Mouse (Mus musculus) embryonic fibroblast, embryonic 13.5 days (primary cell): ENCODE measurements at regions not wholly inside any gene's neighbourhood (a gene's known extent, or its start where the extent isn't known, plus 50 kb on each side); places are given as distances from the start of the nearest gene placed in this dataset.

Experiments used
- CTCF ChIP-seq: IDR thresholded peaks from 2 replicates; pipeline ENCODE4 v1.5.1; 2011; ENCODE audit warnings: mild to moderate bottlenecking, control low read depth, low read length, moderate library complexity, borderline replicate concordance; ENCODE audit not compliant: insufficient read depth
- POLR2A ChIP-seq: IDR thresholded peaks from 2 replicates; pipeline ENCODE4 v1.6.1; 2011; ENCODE audit warnings: low read depth, mild to moderate bottlenecking, control low read depth, low read length, moderate library complexity

DNA sequence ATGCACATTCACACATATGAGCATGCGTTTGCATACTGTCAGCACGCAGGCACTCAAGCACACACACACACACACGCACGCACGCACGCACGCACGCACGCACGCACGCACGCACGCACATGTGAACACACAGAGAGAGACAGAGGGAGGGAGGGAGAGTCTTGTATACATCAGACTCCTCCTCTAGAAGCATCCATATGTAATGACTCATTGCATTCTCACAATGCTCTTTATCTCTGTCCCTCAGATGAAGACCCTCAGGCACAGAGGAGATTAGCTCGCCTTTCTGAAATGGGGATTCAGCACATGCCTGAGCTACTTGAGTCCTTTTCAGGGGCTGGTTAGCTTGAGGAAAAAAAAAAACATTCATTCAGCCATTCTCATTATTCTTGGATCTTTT, 79.6 kb upstream of the 1700025G04Rik start:
- TF ChIP-seq CTCF (no peak), POLR2A (no peak)
